Mouse (Mus musculus) lung, adult 2 months (tissue): ENCODE data around the gene Sertm1.

Source experiments
- CTCF ChIP-seq: fragments of 200-500 bp; IDR thresholded peaks from 2 replicates; pipeline ENCODE4 v1.5.1; 2011; ENCODE audit warnings: mild to moderate bottlenecking, low read length, control low read depth; ENCODE audit not compliant: insufficient read depth
- POLR2A ChIP-seq: fragments of 200-500 bp; IDR thresholded peaks from 2 replicates; pipeline ENCODE4 v1.6.1; 2011; ENCODE audit warnings: low read depth, mild to moderate bottlenecking, control low read depth, low read length, borderline replicate concordance; ENCODE audit errors: extremely low read depth

DNA sequence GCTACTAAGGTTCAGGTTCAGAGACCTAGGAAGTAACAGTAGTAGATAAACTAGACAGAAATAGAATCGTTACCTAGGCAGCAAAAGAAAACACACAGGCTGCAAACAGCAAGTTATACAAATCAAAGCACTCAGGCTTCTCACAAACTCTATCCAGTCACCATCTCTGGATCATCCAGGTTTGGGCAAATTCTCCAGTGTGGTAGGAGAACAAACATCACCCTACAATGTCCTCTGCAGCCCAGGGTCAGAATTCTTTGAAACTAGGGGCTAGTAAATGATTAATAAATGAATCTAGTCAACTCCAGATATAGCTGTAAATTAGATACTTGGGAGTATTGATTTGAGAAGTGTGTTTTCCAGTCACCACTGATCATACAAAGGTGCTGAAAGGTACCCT is 6.8 kb downstream of the Sertm1 start:
- no peak for TF ChIP-seq CTCF
- no peak for TF ChIP-seq POLR2A
